Mouse (Mus musculus) limb, embryonic 15.5 days (tissue): ENCODE data around the gene Gm20219. TPM values are rescaled to one million over a fixed set of nuclear protein-coding genes. Genes with fewer than 3 reads are reported as not detected.
"Not testable (repeated sequence)": the region's sequence is repeated elsewhere in the genome, so short reads cannot be mapped to it uniquely, and the experiment has no call there.

Source experiments
- ATAC-seq: fragments of 200-750 bp; cut with Nextera tagmentation; 2 replicates; pipeline ENCODE4 v1.8.0; 2017; ENCODE audit warnings: low read depth, moderate TSS enrichment; ENCODE audit not compliant: insufficient number of reproducible peaks, low FRiP score, low TSS enrichment
- H3K27ac ChIP-seq: fragments of 300-500 bp; sonication (generic); 2 replicates; pipeline ENCODE4 v1.5.1; 2015; ENCODE audit warnings: moderate library complexity, mild to moderate bottlenecking, inconsistent platforms
- H3K27me3 ChIP-seq: fragments of 300-500 bp; sonication (generic); 2 replicates; pipeline ENCODE4 v1.6.1; 2015; ENCODE audit warnings: inconsistent platforms
- H3K36me3 ChIP-seq: fragments of 300-500 bp; sonication (generic); 2 replicates; pipeline ENCODE4 v1.6.1; 2015; ENCODE audit warnings: inconsistent platforms
- H3K4me1 ChIP-seq: fragments of 300-500 bp; sonication (generic); 2 replicates; pipeline ENCODE4 v1.6.1; 2015; ENCODE audit warnings: inconsistent platforms
- H3K4me2 ChIP-seq: fragments of 300-500 bp; sonication (generic); 2 replicates; pipeline ENCODE4 v1.6.1; 2015; ENCODE audit warnings: mild to moderate bottlenecking, inconsistent platforms
- H3K4me3 ChIP-seq: fragments of 300-500 bp; sonication (generic); 2 replicates; pipeline ENCODE4 v1.5.1; 2015; ENCODE audit warnings: mild to moderate bottlenecking, inconsistent platforms
- H3K9ac ChIP-seq: fragments of 300-500 bp; sonication (generic); 2 replicates; pipeline ENCODE4 v1.6.1; 2015; ENCODE audit warnings: inconsistent platforms
- H3K9me3 ChIP-seq: fragments of 300-500 bp; sonication (generic); 2 replicates; pipeline ENCODE4 v1.6.1; 2016; ENCODE audit warnings: inconsistent platforms
- WGBS: fragments of 180-500 bp; shearing (Covaris S2); methylation state at CpG from one replicate; pipeline ENCODE4 v1.1.7; 2015; 5-methylcytosine and 5-hydroxymethylcytosine counted together
- polyA plus RNA-seq: library from polyadenylated mRNA; unstranded; fragments of >200 nt; fragmentation: Nextera tagmentation; extraction: Ambion mirVana; gene quantifications from 2 replicates; pipeline ENCODE4 v1.2.1, GENCODE M21; 2015

Gene Gm20219
- polyA plus RNA-seq, 1 experiment from 2014 or later: 16.6 TPM

GRCm38 (mm10) chr17:56509707-56510472, 44.3 kb downstream of the Gm20219 start:
- H3K27me3 ChIP-seq: peaks cover 58% of the 10 kb centered on the region
- no peaks in the 10 kb centered on the region for H3K9me3 ChIP-seq
- H3K4me3 ChIP-seq: no peak overlapping the region
- no peak for ATAC-seq
- no peaks in the 10 kb centered on the region for H3K36me3 ChIP-seq
- no peak overlapping the region for H3K4me2 ChIP-seq
- H3K4me1 ChIP-seq: peaks cover 35% of the 10 kb centered on the region
- WGBS: 7% methylated on average over 31 of the region's 37 CpGs
- H3K9ac ChIP-seq: no peak overlapping the region
- no peak overlapping the region for H3K27ac ChIP-seq

DNA sequence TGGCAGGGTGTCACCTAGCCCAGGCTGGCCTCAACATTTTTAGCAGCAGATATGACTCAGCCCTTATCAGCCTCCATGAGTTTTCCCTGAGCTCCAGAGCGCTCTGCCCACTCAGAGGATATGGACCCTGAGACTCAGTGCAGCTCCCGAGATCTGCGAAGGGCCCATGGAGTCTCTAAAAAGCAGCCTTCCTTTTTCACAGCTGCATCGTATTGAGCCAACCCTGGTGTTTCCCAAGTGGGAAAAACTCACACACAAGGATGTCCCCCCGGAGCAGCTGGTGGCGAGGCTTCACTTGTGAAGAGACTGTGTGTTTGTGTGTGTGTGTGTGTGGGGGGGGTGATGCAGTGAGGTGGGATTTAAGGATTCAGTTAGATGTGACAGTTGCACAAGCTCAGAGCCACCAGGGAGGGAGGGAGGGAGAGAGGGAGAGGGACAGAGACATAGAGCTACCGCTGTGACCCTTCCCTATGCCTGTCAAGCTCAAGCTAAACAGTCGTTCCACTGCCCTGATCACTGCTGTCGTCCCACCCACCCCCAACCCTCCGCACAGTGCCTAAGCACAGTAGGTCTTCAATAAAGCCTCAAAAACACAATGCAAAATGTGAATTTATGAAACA, 45.1 kb downstream of the Gm20219 start:
- H3K27me3 ChIP-seq: peaks cover 55% of the 10 kb centered on the region
- 48% methylated on average over 9 of the region's 10 CpGs for WGBS

GRCm38 (mm10) chr17:56507161-56508068, 46.8 kb downstream of the Gm20219 start:
- H3K9me3 ChIP-seq: no peaks in the 10 kb centered on the region
- H3K27ac ChIP-seq: peak overlapping the region; percentile 94
- H3K4me1 ChIP-seq: peaks cover 37% of the 10 kb centered on the region
- H3K27me3 ChIP-seq: peaks cover 41% of the 10 kb centered on the region
- no peaks in the 10 kb centered on the region for H3K36me3 ChIP-seq
- H3K9ac ChIP-seq: peak overlapping the region; percentile 74
- under 1% methylated on average over 42 of the region's 42 CpGs for WGBS
- peak overlapping the region; percentile 97 for H3K4me2 ChIP-seq
- peak; percentile 95 for ATAC-seq
- H3K4me3 ChIP-seq: peak overlapping the region; percentile 58

More for the DNA sequence above, 45.1 kb downstream of the Gm20219 start:
- no peaks in the 10 kb centered on the region for H3K36me3 ChIP-seq
- no peaks in the 10 kb centered on the region for H3K9me3 ChIP-seq
- H3K9ac ChIP-seq: no peak overlapping the region
- H3K27ac ChIP-seq: no peak overlapping the region
- peaks cover 35% of the 10 kb centered on the region for H3K4me1 ChIP-seq
- no peak overlapping the region for H3K4me2 ChIP-seq
- H3K4me3 ChIP-seq: no peak overlapping the region
- ATAC-seq: no peak

- 54% methylated on average over 15 of the region's 15 CpGs for WGBS
- Histone ChIP-seq H3K27me3 (peaks cover 32% of the 10 kb centered on the region), H3K4me3 (peak overlapping the region; percentile 58), H3K27ac (peak overlapping the region; percentile 94), H3K4me2 (peak overlapping the region; percentile 97), H3K4me1 (peaks cover 34% of the 10 kb centered on the region), H3K9ac (peak overlapping the region; percentile 74; the same call in 1 of the 2 replicates), H3K9me3 (no peaks in the 10 kb centered on the region), H3K36me3 (no peaks in the 10 kb centered on the region)
- no peak for ATAC-seq
Observed at GRCm38 (mm10) chr17:56506417-56507065, 47.6 kb downstream of the Gm20219 start.

DNA sequence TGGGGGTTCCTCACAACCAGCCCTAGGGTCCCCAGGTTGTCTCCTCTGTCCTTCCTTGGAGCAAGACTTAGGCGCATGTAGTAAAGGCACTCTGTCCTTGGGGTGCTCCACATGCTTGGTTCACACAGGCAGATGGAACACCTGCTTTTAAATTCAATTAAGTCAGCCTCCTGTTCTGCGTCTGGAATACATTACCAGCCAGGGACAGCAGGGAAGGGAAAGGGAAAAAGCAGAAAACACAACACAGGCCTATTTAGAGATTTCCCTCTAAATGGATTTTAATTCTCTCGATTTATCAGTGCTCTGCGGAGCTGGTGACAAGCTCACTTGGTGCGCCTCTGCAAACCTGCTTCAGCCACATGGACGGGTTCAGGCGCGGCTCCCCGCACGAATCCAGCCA, 48.8 kb downstream of the Gm20219 start:
- Histone ChIP-seq H3K27me3 (peaks cover 21% of the 10 kb centered on the region), H3K4me1 (peaks cover 25% of the 10 kb centered on the region), H3K9ac (no peak overlapping the region), H3K4me2 (no peak overlapping the region), H3K4me3 (no peak overlapping the region), H3K36me3 (no peaks in the 10 kb centered on the region), H3K27ac (no peak overlapping the region), H3K9me3 (no peaks in the 10 kb centered on the region)
- ATAC-seq: no peak
- WGBS: 66% methylated on average over 10 of the region's 10 CpGs

GRCm38 (mm10) chr17:56502526-56502925, 51.7 kb downstream of the Gm20219 start:
- ATAC-seq: no peak
- no peaks in the 10 kb centered on the region for H3K9me3 ChIP-seq
- H3K27ac ChIP-seq: no peak overlapping the region
- H3K4me1 ChIP-seq: peaks cover 13% of the 10 kb centered on the region
- H3K27me3 ChIP-seq: no peaks in the 10 kb centered on the region
- no peaks in the 10 kb centered on the region for H3K36me3 ChIP-seq
- WGBS: 32% methylated on average over 9 of the region's 9 CpGs
- H3K4me2 ChIP-seq: no peak overlapping the region
- no peak overlapping the region for H3K9ac ChIP-seq
- no peak overlapping the region for H3K4me3 ChIP-seq

DNA sequence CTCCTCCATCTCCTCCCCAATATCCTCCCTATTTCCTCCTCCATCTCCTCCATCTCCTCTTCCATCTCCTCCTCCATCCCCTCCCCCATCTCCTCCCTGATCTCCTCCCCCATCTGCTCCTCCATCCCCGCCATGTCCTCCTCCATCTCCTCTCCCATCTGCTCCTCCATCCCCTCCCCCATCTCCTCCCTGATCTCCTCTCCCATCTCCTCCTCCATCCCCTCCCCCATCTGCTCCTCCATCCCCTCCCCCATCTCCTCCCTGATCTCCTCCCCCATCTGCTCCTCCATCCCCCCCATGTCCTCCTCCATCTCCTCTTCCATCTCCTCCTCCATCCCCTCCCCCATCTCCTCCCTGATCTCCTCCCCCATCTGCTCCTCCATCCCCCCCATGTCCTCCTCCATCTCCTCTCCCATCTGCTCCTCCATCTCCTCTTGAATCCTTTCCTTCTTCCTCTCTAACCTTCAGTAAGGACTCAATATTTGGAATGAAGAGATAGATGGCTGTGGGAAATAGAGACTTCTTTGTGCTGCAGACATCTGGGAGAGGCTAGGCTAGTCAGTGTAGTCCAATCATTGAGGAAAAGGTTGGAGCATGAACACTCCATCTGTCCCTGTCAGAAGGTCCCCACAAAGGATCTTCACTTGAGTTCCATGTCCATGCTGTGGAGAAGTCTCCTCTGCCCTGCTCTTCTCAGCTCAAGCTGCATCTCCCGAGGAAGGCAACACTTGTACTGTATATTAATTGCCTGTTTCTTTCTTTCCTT, 52.4 kb downstream of the Gm20219 start:
- not testable (repeated sequence) for H3K9me3 ChIP-seq, H3K4me2 ChIP-seq, H3K27ac ChIP-seq, H3K27me3 ChIP-seq, H3K36me3 ChIP-seq, H3K4me1 ChIP-seq, ATAC-seq, H3K9ac ChIP-seq, H3K4me3 ChIP-seq
- WGBS: 45% methylated on average over 2 of the region's 2 CpGs

Other genes starting within 250 kb of the Gm20219 start
- gene Kdm4b, start 228.3 kb downstream of the Gm20219 start, polyA plus RNA-seq: 35.9 and 37.3 TPM in 2 replicates
- gene Ptprs, start 77.9 kb downstream of the Gm20219 start, polyA plus RNA-seq: 85.4 and 96.3 TPM in 2 replicates
- not detected in 2 replicates for gene Znrf4, start 42.0 kb downstream of the Gm20219 start, polyA plus RNA-seq
- gene Safb2, start 30.2 kb upstream of the Gm20219 start, polyA plus RNA-seq: 74.5 and 75.6 TPM in 2 replicates
- 80.6 and 94.2 TPM in 2 replicates for gene Safb, start 30.4 kb upstream of the Gm20219 start, polyA plus RNA-seq
- 257 and 269 TPM in 2 replicates for gene 2410015M20Rik, start 55.4 kb upstream of the Gm20219 start, polyA plus RNA-seq
- 1,472 and 1,900 TPM in 2 replicates for gene Rpl36, start 59.0 kb upstream of the Gm20219 start, polyA plus RNA-seq
- 46.5 and 49.1 TPM in 2 replicates for gene Lonp1, start 72.5 kb upstream of the Gm20219 start, polyA plus RNA-seq
- 0.17 and 0.57 TPM in 2 replicates for gene Catsperd, start 73.8 kb upstream of the Gm20219 start, polyA plus RNA-seq
- gene Ranbp3, start 118.9 kb upstream of the Gm20219 start, polyA plus RNA-seq: 86.0 and 90.5 TPM in 2 replicates
- gene Ndufa11, start 163.4 kb upstream of the Gm20219 start, polyA plus RNA-seq: 370 and 405 TPM in 2 replicates
- gene Vmac, start 163.6 kb upstream of the Gm20219 start, polyA plus RNA-seq: 18.1 and 18.2 TPM in 2 replicates
- gene Nrtn, start 203.1 kb upstream of the Gm20219 start, polyA plus RNA-seq: 15.2 and 20.5 TPM in 2 replicates
- gene Dus3l, start 210.4 kb upstream of the Gm20219 start, polyA plus RNA-seq: 43.9 and 45.5 TPM in 2 replicates
- gene Prr22, start 215.9 kb upstream of the Gm20219 start, polyA plus RNA-seq: 0.72 and 1.00 TPM in 2 replicates